Mouse (Mus musculus) T-helper 17 cell (primary cell): ENCODE data around the gene Zdhhc3.

Source experiments
- in situ Hi-C, 2 experiments: fragments of 300-600 bp; cut with MboI, MseI; formaldehyde crosslinking; loops; 1 replicate in 1 of 2; 2 replicates in 1 of 2; pipeline ENCODE4 v1.15.1; 2025; ENCODE audit warnings: high pct_unique_total_duplicates in 2 of 2

The Zdhhc3 gene

DNA sequence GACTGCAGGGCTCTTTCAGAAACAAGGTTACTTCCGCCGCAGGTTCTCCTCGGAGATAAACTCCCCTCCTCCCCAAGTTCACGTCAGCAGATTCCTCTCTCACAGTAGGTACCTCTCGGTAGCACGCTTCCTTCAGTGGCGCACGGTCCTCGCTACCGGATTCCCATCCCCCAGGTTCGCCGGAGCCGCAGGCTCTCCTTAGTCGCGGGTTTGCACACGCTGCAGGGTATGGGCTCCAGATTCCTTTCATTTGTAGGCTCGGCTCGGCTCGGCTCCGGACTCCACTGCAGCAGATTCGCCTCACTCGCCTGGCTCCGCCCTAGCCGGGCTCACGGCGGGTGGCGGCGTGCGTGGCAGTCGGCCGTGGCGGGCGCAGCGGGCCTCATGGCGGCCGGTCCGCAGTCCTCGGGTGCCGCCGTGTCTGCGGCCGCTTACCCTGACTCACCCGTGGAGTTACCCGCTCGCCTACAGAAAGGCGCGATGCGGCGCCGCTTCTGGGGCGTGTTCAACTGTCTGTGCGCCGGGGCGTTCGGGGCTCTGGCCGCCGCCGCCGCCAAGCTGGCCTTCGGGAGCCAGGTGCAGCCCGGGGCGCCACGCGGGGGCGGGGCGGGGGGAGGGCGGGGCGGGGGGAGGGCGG lies 91.9 kb downstream of the Zdhhc3 start, which contains the start of gene Tmem42:
Gene Tmem42, plus strand, starts transcription at position 332 of the 637 bp plus-strand sequence.
- in situ Hi-C loops, result loop anchor here (10.0 to 25.0 kb wide), 4 partner anchors 786 to 1284 kb away; partner anchors contain the start of genes Fyco1 (in 1 of the 2) and Xcr1 (in 1 of the 2)
